13 mouse cellular contexts compared by ENCODE assay signal in genomic region chr2:137938831-137939480, GRCm38 (mm10).
DNase-seq lines count a peak whose midpoint lies in the region; ATAC-seq lines count a peak whose summit lies in the region.
"Had no signal": no experiment of that assay in that cellular context is flagged by ENCODE, and none has a peak within 500 bp of the region (broad histone marks: within the 10 kb centered on the region; RNA-seq: fewer than 3 reads in every experiment).

No protein-coding gene starts in this region.

- H3K36me3 ChIP-seq in lung, embryonic 16.5 days (ENCODE audit: control insufficient read depth, insufficient read depth, low read length) = no peaks in the 10 kb centered on the region
- no peaks in the 10 kb centered on the region for H3K36me3 ChIP-seq in forebrain, embryonic 16.5 days (ENCODE audit: control insufficient read depth, insufficient read depth)
- no peaks in the 10 kb centered on the region for H3K36me3 ChIP-seq in midbrain, embryonic 15.5 days (replicated peaks)

- peaks cover 7% of the 10 kb centered on the region; the same call in 1 of the 2 replicates for H3K4me1 ChIP-seq in lung, embryonic 16.5 days (replicated peaks; ENCODE audit: control insufficient read depth, insufficient read depth, low read length)
- H3K4me1 ChIP-seq in forebrain, embryonic 16.5 days (replicated peaks; ENCODE audit: control insufficient read depth, insufficient read depth, low read length) = peaks cover 6% of the 10 kb centered on the region
- peaks cover 5% of the 10 kb centered on the region; the same call in 1 of the 2 replicates for H3K4me1 ChIP-seq in midbrain, embryonic 15.5 days

- no peaks in the 10 kb centered on the region for H3K9me3 ChIP-seq in lung, embryonic 16.5 days (ENCODE audit: control insufficient read depth, low read length)
- H3K9me3 ChIP-seq in forebrain, embryonic 16.5 days (ENCODE audit: control insufficient read depth, low read length) = no peaks in the 10 kb centered on the region
- H3K9me3 ChIP-seq in midbrain, embryonic 15.5 days = no peaks in the 10 kb centered on the region

- 43% methylated on average over 7 of the region's 7 CpGs for WGBS in lung, embryonic 16.5 days
- 17% methylated on average over 7 of the region's 7 CpGs for WGBS in forebrain, embryonic 16.5 days
- 13% methylated on average over 7 of the region's 7 CpGs for WGBS in midbrain, embryonic 15.5 days

- no peak for DNase-seq in lung, adult 18-20 months
- peak; percentile 21 for DNase-seq in heart, postnatal 4 days
- DNase-seq in MN1 (ENCODE audit: low spot score) = no peak
- DNase-seq in kidney, adult 18-20 months = no peak
- no peak for DNase-seq in right cerebral cortex, postnatal 36 days (ENCODE audit: low spot score in 2 of 2)
- DNase-seq: adrenal gland, postnatal 25 days; cerebellum, postnatal 14 days; thymus, postnatal 14 days had no signal

- H3K9ac ChIP-seq in lung, embryonic 16.5 days (ENCODE audit: low read length) = no peak overlapping the region
- no peak overlapping the region for H3K9ac ChIP-seq in forebrain, embryonic 16.5 days (replicated peaks; ENCODE audit: low read depth, low read length)
- no peak overlapping the region for H3K9ac ChIP-seq in midbrain, embryonic 15.5 days

- peak overlapping the region; percentile 71 for H3K27ac ChIP-seq in lung, embryonic 16.5 days (ENCODE audit: low read length)
- H3K27ac ChIP-seq in forebrain, embryonic 16.5 days (ENCODE audit: low read length) = no peak overlapping the region
- H3K27ac ChIP-seq in midbrain, embryonic 15.5 days = no peak overlapping the region

- no peaks in the 10 kb centered on the region for H3K27me3 ChIP-seq in lung, embryonic 16.5 days (ENCODE audit: control insufficient read depth, insufficient read depth, low read depth, low read length)
- no peaks in the 10 kb centered on the region for H3K27me3 ChIP-seq in forebrain, embryonic 16.5 days (replicated peaks; ENCODE audit: control insufficient read depth, insufficient read depth, low read length)
- no peaks in the 10 kb centered on the region for H3K27me3 ChIP-seq in midbrain, embryonic 15.5 days (replicated peaks)

- no peak overlapping the region for H3K4me2 ChIP-seq in lung, embryonic 16.5 days (ENCODE audit: low read depth, low read length)
- no peak overlapping the region for H3K4me2 ChIP-seq in forebrain, embryonic 16.5 days (ENCODE audit: low read length)
- no peak overlapping the region for H3K4me2 ChIP-seq in midbrain, embryonic 15.5 days
- H3K4me2 ChIP-seq: liver, embryonic 11.5 days had no signal

- ATAC-seq in lung, embryonic 16.5 days (ENCODE audit: low read depth) = 0 out of 2 replicates have a peak, but pooled peaks have one; percentile 27
- peak; percentile 73 for ATAC-seq in forebrain, embryonic 16.5 days
- 0 out of 2 replicates have a peak, but pooled peaks have one; percentile 57 for ATAC-seq in midbrain, embryonic 15.5 days (replicated peaks)
- ATAC-seq: inflammation-experienced regulatory T-cells, adult 6 months had no signal

- H3K4me3 ChIP-seq in lung, embryonic 16.5 days (ENCODE audit: low read length) = no peak overlapping the region
- H3K4me3 ChIP-seq in forebrain, embryonic 16.5 days (replicated peaks; ENCODE audit: low read length) = no peak overlapping the region
- H3K4me3 ChIP-seq in midbrain, embryonic 15.5 days = no peak overlapping the region
